Mouse (Mus musculus) left cerebral cortex, postnatal 25 days (tissue): ENCODE measurements around the gene Necap2. TPM values are rescaled to one million over a fixed set of nuclear protein-coding genes. Genes with fewer than 3 reads are reported as not detected.

Experiments
- DNase-seq, 2 experiments: peaks; one replicate each; pipeline ENCODE4 v3.0.0; 2022; ENCODE audit warnings: low spot score in 2 of 2, mixed read lengths in 1 of 2
- intact Hi-C: fragments of 180-260 bp; cut with DNase I; formaldehyde crosslinking; loops from one replicate; pipeline ENCODE4 v1.15.1; 2025
- total RNA-seq, 2 experiments: library from RNA; stranded (reverse); gene quantifications; 2 replicates each; pipeline ENCODE4 v1.2.3; 2021

The Necap2 gene
- total RNA-seq = 10 to 100 TPM; 36.3 to 46.0 TPM

DNA sequence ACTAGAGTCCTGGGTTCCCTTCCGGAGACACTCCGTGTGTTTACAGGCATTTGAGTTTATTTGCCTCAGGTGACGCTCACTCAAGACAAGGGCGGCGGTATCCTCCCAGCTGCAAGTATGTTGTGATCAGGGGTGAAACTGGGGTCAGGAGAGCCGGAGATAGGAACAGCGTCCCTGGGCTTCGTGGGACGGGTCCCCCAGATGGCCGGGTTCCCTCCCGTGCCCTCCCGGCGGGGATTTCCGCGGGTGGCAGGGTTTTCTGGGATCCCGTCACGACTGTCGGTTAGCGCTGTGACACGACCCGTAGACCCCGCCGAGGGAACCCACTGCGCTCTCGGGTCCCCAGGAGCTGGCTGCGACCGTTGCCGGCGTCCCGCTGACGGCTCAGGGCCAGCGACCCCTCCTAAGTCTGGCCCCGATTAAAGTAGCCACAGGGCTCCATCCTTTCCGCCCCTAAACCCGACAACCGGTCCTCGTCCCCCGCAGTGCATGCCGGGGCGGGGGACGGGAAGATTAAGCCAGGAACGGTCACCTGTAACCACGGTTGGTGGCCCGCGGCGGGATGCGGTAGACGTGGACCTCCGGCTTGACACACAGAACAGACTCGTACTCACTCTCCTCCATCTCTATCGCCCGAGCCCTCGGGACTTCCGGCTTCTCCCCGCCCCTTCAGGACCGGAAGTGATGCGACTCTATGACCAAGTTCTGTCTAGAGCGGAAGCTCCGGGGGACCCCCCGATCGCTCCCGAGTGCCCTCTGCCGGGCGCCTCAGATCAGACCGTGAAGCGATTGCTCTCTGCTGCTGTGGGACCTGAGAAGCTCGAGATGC is at the start of gene Necap2:
TSS of gene Necap2 (minus strand) at position 677 of the 829 bp plus-strand sequence.
- intact Hi-C loops = loop anchor here (2.0 to 10.0 kb wide), 2 partner anchors 43 to 373 kb away; partner anchors contain the start of gene Rcc2
- peak; percentile 94 to 97 for DNase-seq

DNA sequence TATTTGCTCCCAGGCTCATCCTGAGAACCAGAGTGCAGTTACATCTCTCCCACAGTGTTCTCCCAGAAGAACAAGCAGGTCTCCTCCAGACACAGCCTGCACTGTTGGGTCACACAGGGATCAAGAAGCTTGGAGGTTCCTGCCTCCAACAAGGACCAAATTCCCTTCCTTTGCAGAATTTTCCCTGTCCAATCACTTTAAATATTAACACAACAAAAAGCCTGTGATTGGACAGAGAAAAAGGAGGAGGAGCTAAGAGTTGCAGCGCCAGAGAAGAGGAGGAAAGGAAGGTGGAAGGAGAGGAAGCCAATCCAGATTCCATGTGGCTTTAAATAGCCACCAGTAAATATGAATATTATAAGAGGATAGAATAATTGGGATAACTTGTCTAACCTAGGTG is 44.9 kb upstream of the Necap2 start:
- DNase-seq = no peak
- intact Hi-C loops = no loop called here

DNA sequence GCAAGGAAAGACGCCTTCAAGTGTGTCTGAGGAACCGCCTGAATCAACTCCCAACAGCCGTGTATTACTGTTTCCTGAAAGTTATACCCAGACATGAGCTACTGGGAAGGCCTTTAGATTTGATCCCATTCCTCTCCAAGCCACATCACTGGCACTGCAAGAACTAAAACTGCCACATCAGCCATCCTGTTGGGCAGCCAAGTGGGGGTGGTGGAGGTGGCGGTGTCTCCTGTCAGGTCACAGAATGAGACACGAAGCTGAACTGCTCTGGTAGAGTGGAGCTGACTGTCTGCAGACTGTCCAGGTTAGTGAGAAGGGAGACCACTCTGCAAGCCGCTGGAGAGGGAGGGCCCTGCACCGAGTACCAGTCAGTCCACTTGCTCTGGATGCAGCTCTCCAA is 44.5 kb upstream of the Necap2 start:
- intact Hi-C loops = no loop called here
- no peak for DNase-seq

DNA sequence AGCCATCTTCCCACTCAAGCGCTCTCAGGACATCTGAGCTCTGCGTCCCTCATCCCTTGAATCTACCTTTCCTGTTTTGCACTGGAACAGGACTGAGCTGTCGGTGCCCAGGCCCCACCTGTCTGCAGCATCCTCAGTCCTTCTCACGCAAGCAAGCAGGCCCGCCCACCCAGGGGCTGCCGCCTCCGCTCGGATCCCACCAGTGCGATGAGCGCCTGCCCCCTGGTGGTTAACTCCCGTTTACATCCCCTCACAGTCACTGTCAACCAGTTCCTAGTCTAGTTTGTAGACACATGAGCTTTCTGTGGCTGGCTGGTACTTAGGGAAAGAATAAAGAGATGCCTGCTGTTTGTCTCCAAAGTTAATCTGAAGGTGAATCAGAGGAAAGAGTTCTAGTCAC is 42.5 kb upstream of the Necap2 start:
- intact Hi-C loops = loop anchor here (2.0 kb wide), 1 partner anchor 42 kb away; the partner anchor contains the start of gene Necap2
- peak; percentile 61 to 72 for DNase-seq

DNA sequence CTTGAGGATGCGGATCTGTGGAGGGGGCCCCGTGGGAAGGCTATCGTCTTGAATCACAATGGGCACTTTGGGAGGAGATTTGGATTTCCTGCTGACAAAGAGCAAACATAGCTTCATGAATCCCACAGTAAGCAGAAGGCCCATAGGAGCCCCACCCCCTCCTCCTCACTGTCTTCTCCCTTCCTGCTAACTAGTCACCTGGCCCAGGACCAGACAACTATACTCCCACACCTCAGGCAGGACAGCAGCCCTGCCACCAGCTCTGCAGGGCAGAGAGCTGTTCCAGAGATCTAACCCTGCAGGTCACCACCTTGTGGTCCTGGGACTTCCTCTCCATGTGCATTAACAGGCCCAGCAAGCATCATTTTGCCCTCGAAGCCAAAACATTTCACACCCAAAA is 40.5 kb upstream of the Necap2 start:
- intact Hi-C loops = no loop called here
- no peak for DNase-seq

DNA sequence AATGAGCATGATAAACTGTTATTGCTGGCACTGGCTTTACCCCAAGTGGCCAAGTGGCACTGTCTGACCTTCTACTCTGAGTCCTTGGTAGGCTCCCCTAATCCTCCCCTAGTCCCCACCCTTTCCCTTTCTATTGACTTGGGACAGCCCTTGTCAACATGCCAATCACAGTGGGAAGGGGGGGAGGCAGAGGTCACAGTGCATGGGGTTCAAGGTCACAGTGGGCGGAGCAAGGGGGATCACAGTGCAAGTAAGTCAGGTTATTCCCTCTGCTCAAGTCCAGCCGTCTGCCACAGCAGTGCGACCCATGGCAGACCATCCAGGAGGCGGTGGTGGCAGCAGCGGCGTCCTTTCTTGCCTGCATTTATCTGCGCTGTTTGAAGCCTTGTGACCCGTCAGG is 37.2 kb upstream of the Necap2 start:
- no peak for DNase-seq
- intact Hi-C loops = no loop called here

DNA sequence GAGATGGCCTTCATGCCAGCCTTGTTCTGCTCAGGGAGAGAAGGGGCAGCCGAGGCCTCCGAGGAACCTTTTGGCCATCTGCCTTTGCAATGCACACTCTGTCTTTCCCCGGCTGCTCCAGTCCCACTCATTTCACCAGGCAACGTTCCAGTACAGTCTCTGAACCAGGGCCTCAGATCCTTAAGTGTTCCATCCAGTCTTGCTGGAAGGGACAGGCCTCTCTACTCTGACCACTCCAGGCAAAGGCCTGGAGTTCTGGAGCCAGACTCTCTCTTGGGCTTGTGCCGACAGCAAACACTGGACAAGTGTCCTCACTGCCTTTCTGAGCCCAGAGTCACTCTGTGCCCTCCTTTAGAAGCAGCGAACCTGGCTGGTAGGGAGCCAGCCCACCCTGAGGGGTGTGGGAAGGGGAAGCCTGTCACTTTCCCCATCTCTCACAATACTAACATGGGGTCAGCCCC is 36.4 kb upstream of the Necap2 start:
- intact Hi-C loops = no loop called here
- DNase-seq = peak; percentile 32 to 67

DNA sequence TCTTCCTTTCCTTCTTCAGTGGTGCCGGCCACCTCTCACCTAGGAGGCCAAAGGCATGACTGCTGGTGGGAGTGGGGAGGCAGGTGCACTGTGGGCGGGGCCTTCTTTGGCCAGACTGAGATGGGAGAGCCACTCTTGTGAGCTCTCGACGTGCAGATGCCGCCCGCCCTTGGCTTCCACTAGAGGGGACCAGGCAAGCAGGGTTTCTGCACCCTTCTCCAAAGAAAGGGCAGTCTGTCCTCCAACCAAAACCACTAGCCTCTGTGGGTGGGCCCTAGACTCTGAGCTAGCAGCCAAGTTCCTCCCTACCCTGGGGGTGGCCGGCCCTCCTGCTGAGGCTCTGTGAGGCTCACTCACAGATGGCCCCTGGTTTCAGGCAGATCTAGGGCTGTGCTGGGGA is 35.7 kb upstream of the Necap2 start:
- DNase-seq = no peak

DNA sequence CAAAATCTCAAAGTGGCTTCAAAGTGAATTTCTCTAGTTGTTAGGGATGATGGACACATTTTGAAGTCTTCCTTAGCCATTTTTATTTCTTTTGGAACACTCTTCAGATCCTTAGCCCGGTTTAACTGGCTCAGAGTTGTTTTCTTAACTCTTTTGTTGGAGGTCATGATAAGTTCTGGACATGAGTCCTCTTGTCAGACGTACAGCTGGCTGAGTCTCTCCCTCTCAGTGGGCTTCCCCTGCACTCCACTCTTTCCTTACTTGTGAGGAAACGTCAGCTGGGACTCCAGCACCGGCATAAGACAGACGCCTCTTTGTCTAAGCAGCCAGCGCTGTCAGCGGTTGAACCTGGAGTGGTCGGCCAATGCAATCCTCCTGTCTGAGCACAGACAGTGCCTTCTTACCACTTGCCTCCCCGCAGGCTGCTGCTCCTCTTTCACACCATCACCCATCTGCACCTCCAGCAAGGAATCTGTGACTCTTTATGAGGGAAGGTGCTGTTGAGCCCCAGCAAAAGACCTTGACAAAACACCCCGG is 30.1 kb upstream of the Necap2 start:
- intact Hi-C loops = no loop called here
- DNase-seq = no peak

More for the DNA sequence above, 35.7 kb upstream of the Necap2 start:
- intact Hi-C loops = no loop called here

DNA sequence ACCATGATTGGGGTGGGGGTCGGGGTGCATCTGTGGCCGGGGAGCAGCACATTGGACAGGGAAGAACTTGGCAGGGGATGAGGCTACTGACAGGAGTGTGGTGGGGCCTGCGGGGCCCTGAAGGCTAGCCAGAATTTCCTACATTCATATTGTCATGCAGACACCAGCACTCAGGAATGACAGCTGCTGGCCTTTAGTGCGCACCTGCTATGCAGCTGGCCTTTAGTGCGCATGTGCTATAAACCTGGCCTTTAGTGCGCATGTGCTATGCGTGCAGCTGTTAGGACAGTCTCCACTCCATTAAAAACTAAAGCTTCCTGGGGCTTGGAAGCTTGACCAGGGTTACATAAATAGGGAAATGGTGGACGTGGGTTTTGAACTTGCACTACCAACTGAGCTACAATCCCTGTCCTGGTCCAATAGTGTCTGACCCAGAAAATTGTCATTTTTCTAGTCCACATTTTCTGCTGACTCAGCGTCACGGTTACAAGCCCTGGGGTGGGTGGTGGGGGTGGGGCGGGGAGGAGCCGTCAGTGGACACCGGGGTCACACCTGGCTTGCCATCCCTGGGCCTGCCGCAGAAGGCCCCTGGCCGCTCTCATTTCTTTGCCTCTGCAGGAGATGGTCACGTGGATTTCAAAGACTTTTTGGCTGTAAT is 28.5 kb upstream of the Necap2 start:
- intact Hi-C loops = no loop called here
- no peak for DNase-seq

DNA sequence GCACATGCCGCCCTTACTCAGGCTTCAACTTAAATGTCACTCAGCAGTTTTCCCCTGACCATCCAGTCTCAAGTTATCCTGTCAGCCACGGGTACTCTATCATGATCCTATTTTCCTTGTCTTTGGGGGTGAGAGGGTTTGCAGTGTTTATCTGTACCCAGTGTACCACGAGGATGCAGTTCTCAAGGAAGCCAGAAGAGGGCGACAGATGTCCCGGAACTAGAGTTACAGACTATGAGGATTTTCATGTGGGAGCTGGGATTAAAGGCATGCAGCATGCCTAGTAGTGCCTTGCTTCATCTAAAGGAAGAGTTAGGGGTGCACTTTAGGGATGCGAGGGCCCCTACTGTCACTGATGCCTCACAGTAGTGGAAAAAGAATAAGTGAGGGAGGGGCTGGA is 23.7 kb upstream of the Necap2 start:
- no peak for DNase-seq
- intact Hi-C loops = no loop called here

DNA sequence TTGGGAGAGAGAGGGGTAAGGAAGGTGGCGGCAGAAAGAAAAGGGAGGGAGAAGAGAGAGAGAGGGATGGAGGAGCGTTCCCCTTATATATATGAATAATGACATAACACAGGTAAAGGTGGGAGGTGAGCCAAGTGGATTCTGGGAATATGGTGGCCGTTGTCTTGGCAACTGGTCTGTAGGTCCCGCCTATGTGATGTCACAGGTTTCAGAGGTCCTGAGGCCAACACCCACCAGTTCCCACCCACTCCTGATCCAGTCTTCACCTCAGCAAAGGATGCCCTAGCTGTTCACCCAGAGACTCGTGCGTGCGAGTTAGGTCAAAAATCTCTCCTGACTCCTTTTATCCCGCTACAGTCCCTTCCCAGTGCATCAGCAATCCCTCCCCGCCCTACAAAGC is 23.1 kb upstream of the Necap2 start:
- intact Hi-C loops = no loop called here
- no peak for DNase-seq

DNA sequence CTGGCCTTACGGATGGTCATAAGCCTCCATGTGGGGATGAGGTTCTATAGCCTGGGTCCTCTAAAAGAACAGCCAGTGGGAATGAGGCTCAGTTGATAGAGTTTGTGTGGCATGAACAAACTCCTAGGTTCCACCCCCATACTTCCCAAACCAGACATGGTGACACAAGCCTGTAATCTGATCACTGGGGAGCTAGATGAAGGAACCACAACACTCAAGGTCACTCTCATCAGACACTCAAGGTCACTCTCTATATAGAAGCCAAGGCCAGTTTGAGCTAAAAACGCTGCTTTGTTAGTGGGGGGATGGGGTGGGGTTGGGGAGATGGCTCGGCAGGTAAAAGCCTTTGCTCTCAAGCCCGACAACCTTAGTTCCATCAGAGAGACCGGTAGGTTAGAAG is 21.8 kb upstream of the Necap2 start:
- intact Hi-C loops = no loop called here
- no peak for DNase-seq

DNA sequence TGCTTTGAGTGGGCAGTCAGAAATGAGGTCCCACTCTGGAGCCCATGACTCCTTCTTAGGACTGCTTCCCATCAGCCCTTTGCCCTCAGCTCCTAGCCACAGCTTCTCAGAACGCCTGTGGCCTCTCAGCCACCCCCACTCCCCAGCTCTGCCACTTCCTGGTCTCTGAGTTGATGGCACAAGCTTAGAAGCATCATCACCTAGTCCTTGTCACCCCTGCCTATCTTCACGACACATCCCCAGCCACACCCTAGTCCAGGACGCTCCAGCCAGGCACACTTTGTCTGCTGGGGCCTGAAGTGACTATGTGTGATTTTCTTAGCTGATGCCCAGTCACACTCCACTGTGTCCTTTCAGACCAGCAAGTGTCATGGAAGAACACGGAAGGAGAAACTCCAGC is 20.8 kb upstream of the Necap2 start:
- intact Hi-C loops = no loop called here
- DNase-seq = no peak

DNA sequence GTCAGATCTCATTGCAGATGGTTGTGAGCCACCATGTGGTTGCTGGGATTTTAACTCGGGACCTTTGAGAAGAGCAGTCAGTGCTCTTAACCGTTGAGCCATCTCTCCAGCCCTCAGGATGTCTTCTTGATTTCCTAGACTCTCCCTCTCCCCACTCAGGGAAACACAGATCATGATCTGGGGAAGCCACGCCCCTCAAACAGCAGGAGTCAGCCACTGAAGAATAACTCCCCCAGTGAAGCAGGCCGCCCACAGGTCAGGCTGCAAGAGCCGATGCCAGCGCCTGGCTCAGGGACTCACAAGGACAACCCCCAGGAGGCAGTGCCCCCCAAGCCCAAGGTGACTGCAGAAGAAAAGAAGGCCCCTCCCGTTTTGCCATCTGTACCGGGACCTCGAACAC is 18.6 kb upstream of the Necap2 start:
- intact Hi-C loops = no loop called here
- no peak for DNase-seq

DNA sequence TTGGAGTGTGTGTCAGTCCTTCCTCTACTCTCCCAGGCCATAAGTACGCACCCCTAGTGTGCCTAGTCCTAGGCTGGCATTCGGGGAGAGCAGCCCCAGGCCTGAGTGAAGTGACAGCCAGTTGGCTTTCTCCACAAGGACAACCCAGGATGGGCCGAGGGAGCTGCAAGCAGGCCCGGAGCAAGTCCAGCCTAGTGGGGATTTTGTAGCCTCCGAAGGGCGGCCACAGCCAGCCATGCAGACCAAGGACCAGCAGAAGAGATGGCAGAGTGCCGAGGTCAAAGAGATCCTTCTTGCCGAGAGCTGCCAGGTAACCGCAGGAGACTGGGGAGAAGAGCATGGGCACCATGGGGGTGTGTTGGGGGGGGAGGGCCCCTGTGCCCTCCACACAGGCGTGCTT is 16.9 kb upstream of the Necap2 start:
- intact Hi-C loops = no loop called here
- DNase-seq = no peak

DNA sequence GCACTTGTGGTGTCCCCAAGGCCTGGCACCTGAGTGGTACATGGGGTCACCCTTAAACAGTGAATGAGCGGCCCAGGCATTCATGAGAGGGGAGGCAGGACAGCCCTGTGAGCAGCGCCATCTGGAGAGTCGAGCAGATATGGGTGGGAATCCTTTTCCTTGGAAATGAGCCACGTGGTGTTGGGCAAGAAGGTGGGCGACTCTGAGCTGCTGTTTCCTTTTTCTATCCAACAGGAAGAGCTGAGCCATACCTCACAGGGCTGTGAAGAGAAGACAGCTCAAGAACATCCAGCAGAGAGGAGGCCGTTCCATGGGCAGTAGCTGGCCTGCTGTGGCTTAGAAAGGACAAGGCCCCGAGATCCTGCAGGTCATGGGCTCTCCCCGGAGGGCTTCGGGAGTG is 10.6 kb upstream of the Necap2 start:
- DNase-seq = peak; percentile 50 to 83

DNA sequence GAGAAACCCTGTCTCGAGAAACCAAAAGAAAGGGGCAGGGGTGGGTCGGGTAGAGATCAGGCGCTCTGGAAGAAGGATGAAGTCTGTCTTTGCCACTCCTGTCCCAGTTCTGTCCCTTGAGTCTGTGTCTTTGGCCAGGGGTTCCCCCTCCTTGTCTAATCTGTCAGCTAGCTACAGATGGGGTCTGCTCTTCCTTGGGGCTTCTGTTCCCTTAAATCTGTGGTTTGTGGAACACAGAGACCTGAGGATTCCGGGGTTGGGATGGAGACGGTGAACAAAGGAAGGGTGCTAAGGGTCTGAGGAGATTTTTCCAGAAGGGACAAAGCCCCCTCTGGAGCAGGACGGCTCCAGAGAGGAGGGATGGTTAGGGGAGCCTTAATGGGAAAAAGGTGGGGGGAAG is 9.9 kb upstream of the Necap2 start, which contains the start of gene Spata21:
TSS of gene Spata21 (plus strand) at position 301 of the 400 bp plus-strand sequence.
- intact Hi-C loops = no loop called here
- DNase-seq = no peak

More for the DNA sequence above, 10.6 kb upstream of the Necap2 start:
- intact Hi-C loops = no loop called here

DNA sequence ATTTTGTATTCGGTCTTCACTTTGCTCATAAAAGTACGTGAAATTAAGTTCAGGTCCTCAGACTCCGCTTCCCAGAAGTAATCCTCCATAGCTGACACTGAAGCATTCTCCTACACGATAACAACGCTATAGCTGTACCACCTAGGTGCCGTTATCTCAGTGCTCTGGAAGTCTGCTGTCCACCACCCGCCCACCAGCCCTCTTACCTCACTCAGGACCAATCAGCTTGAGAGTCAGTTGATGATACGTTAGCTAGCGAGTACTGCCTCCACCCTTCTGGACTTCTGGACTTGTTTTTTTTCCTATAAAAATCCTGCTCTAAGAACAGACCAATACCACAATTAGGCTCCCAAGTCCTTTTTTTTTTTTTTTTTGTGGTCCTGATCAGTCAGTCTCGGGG is 8.7 kb upstream of the Necap2 start:
- intact Hi-C loops = no loop called here

DNA sequence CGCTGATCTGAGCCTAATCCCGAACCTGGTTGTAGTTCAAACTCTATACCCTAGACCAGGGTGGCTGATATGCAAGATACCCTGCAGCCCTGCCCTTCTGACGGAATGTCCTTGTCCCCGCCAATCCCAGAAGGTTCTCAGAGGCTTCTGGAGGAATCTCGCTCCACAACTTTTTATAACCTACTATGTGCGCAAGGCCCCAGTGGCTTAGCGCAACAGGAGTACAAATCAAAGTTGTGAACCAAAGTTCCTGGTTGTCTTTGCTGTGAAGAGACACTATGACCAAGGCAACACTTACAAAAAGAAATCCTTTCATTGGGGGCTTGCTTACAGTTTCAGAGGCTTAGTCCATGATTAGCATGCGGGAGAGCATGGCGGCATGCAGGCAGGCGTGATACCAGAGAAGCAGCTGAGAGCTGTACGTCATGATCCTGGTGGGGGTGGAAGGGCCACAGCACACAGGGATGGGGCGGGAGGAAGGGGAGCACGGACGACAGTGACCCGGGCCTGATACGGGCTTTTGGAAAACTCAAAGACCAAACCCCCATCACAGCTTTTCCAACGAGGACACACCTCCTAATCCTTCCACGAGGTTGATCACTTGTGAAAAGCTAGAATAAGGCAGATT is 467 bp upstream of the Necap2 start:
- intact Hi-C loops = loop anchor here (2.0 to 10.0 kb wide), 2 partner anchors 42 to 374 kb away; partner anchors contain the start of gene Rcc2
- DNase-seq = no peak

More for the DNA sequence above, 8.7 kb upstream of the Necap2 start:
- no peak for DNase-seq
